Mouse (Mus musculus): ENCODE measurements around the gene Ntn1. TPM values are rescaled to one million over a fixed set of nuclear protein-coding genes. Genes with fewer than 3 reads are reported as not detected.
A peak's percentile ranks its signal among the peaks of the same experiment; 100 is the strongest.

Ntn1 gene
- total RNA-seq, 1 experiment from 2014 or later: not detected

DNA sequence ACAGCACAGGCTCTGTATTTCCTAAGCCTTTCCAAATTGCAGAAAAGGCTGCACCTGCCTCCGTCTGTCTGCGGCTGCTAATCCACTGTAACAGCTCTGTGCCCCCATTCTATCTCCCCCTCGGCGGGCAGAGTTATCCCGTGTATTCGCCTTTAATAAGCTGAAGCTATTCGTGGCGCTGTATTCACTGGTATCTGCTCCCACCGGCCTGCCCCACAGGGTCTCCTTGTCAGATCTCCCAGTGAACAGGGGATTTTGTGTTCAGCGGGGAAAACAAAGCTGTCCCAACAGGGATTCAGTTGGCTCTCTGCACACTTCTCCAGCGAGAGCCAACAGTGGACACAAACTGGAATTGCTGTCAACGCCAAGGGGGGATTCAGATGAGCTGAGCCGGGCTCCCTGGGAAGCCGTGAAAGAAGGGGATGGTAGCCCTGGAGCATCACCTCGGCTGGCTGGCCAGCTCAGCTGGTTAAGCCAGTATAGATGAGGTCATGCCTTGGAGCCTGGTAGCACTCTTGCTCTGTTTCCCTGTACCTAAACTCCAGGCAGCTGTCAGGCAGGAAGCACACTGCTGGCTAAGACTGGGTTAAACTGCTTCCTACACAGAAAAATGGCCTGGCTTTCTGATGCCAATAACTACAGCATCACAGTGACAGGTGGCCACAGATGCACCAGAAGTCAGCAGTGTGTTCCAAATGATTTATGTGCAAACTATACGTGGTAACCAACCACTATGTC lies 156.2 kb downstream of the Ntn1 start:
- ATAC-seq (replicated peaks; ENCODE audit: insufficient number of reproducible peaks, low FRiP score, low TSS enrichment, poor library complexity, severe bottlenecking): no peak

- ATAC-seq (replicated peaks; ENCODE audit: insufficient number of reproducible peaks, low FRiP score, low TSS enrichment, poor library complexity, severe bottlenecking): no peak
Measured at GRCm38 (mm10) chr11:68239756-68240155, 160.9 kb downstream of the Ntn1 start.

DNA sequence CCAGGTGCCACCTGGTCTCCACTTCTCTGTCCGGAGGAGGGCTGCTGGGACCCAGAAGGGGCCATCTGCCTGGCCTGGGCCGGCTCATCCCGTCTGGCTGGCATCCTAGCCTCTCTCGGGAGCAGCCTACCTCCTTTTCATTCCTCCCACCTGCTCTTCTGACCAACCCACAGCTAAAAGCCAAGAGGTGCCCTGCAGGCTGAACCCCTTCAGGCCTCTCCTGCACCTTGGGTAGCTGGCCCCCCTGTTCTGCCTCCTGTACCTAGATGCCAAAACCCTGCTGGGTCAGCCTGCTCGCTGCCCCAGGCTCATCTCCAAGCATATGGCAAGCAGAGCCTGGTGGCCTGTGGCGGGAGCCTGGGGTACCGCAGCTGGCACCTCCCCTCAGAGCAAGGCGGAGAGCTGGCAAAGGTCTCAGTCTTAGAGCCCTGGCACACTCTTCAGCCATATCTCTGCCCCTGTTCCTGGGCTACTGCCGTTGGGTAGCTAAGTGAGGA lies 167.1 kb downstream of the Ntn1 start:
- no peak for ATAC-seq (replicated peaks; ENCODE audit: insufficient number of reproducible peaks, low FRiP score, low TSS enrichment, poor library complexity, severe bottlenecking)

- ATAC-seq (replicated peaks; ENCODE audit: insufficient number of reproducible peaks, low FRiP score, low TSS enrichment, poor library complexity, severe bottlenecking): no peak
Measured at GRCm38 (mm10) chr11:68231558-68231957, 169.1 kb downstream of the Ntn1 start.

GRCm38 (mm10) chr11:68228941-68229665 lies 171.5 kb downstream of the Ntn1 start:
- ATAC-seq (replicated peaks; ENCODE audit: insufficient number of reproducible peaks, low FRiP score, low TSS enrichment, poor library complexity, severe bottlenecking): no peak

DNA sequence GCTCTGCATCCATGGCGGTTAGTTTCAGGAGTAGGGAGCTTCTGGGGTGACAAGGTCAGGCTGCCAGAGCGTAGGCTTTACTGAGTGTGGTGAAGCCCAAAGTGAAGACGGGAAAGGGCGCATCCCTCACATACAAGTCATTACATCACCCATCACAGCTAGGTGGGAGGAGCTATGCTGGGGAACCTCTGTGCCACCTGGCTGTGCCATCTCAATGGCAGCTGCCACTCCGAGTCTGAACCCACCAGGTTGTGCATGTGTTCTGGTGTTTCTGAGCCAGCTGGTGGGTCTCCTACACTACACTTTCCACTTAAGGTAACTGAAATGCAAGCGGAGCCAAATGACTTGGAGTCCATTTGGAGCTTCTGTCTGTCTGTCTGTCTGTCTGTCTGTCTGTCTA lies 172.8 kb downstream of the Ntn1 start:
- ATAC-seq (replicated peaks; ENCODE audit: insufficient number of reproducible peaks, low FRiP score, low TSS enrichment, poor library complexity, severe bottlenecking): no peak

DNA sequence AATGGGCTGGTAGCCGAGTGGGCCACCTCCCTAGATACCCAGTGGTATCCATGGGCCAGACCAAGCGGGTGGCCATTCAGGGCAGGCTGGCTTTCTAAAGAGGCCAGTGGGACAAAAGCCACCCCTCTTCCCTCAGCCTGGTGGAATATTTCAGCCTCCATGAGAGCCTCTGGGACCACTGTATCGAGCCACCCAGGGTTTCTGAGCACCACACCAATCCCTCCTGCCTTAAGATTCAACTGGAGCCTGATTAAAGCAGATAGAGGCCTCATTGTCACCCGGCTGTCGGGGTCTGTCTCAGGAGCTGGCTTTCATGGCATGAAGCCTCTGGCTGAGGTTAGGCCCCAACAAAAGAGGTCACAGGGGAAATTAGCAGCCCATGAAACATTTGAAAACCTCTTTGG lies 174.0 kb downstream of the Ntn1 start:
- no peak for ATAC-seq (replicated peaks; ENCODE audit: insufficient number of reproducible peaks, low FRiP score, low TSS enrichment, poor library complexity, severe bottlenecking)

- ATAC-seq (replicated peaks; ENCODE audit: insufficient number of reproducible peaks, low FRiP score, low TSS enrichment, poor library complexity, severe bottlenecking): no peak
Measured at GRCm38 (mm10) chr11:68223143-68223542, 177.5 kb downstream of the Ntn1 start.

DNA sequence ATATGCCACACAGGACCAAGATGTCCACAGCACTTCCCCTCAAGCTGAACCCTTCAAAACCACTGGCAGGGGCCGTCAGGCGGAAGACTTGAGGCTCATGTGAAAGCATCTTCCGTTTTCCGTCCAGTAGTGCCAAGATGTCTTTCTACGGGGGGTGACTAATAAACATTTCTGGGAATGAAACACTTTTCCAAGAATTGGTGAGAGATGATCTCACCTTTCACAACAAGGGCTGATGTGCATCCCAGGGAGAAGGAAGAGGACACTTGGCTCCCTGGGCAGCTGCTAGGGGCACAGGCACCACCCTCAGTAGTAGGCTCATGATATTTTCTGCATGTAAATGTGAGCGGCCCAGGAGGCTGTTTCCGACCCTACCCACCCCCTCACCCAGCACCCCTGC lies 178.4 kb downstream of the Ntn1 start:
- ATAC-seq (replicated peaks; ENCODE audit: insufficient number of reproducible peaks, low FRiP score, low TSS enrichment, poor library complexity, severe bottlenecking): no peak

GRCm38 (mm10) chr11:68220733-68221132 lies 179.9 kb downstream of the Ntn1 start:
- ATAC-seq (replicated peaks; ENCODE audit: insufficient number of reproducible peaks, low FRiP score, low TSS enrichment, poor library complexity, severe bottlenecking): peak; percentile 18; the same call in 1 of the 2 replicates

GRCm38 (mm10) chr11:68216041-68216440 lies 184.6 kb downstream of the Ntn1 start:
- ATAC-seq (replicated peaks; ENCODE audit: insufficient number of reproducible peaks, low FRiP score, low TSS enrichment, poor library complexity, severe bottlenecking): no peak

- ATAC-seq (replicated peaks; ENCODE audit: insufficient number of reproducible peaks, low FRiP score, low TSS enrichment, poor library complexity, severe bottlenecking): no peak
Measured at GRCm38 (mm10) chr11:68215206-68215912, 185.3 kb downstream of the Ntn1 start.

GRCm38 (mm10) chr11:68214496-68215205 lies 186.0 kb downstream of the Ntn1 start:
- ATAC-seq (replicated peaks; ENCODE audit: insufficient number of reproducible peaks, low FRiP score, low TSS enrichment, poor library complexity, severe bottlenecking): no peak

GRCm38 (mm10) chr11:68213896-68214295 lies 186.7 kb downstream of the Ntn1 start:
- ATAC-seq (replicated peaks; ENCODE audit: insufficient number of reproducible peaks, low FRiP score, low TSS enrichment, poor library complexity, severe bottlenecking): no peak

DNA sequence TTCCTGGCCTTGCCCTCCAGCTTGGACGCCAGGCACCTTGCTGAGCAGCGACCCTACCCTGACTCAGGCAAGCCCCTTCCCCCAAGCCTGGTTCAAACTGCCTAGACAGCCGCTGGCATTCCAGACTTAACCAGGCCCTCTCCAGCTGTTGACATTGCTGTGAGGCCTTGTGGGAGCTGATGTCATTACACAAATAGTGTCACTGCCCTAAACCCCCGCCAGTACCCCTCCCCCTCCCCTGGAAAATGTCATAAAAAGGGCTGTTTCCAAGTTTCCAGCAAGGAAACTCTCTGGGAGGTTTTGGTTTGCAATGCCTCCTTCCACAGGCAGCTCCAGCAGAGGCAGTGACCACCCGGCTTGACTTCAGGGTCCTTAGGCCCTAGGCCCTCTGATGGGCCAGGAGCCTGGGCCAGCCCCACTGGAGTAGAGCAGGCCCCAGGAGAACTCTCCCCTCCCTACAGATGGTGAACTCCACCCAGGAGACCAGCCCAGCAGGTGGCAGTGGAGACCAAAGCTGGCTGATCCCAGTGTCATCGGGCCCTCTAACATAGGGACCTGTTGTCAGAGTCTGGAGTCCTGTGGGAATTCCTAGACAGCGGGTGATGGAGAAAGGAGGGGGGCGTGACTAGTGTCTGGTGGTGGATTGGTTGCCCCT lies 188.6 kb downstream of the Ntn1 start:
- no peak for ATAC-seq (replicated peaks; ENCODE audit: insufficient number of reproducible peaks, low FRiP score, low TSS enrichment, poor library complexity, severe bottlenecking)

- ATAC-seq (replicated peaks; ENCODE audit: insufficient number of reproducible peaks, low FRiP score, low TSS enrichment, poor library complexity, severe bottlenecking): no peak
Measured at GRCm38 (mm10) chr11:68210714-68211113, 189.9 kb downstream of the Ntn1 start.

- no peak for ATAC-seq (replicated peaks; ENCODE audit: insufficient number of reproducible peaks, low FRiP score, low TSS enrichment, poor library complexity, severe bottlenecking)
Measured at GRCm38 (mm10) chr11:68209506-68209905, 191.1 kb downstream of the Ntn1 start.

DNA sequence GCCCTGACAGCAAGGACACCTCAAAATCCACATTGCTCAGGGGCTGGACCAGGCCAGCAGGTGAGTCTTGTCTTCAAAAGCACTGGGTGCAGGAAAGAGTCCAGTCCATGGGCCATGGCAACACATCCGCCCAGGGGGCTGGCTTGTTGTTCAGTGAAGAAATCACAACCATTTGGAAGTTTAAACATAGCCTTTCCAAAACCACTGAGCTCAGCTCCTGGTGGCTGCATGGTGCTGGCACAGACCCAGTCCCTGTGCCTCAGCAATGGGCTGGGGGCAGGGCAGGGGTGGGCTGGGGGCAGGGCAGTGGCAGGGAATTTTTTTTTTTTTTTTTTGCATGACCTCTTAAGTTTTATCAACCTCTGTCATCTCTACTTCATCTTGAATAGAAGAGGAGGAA lies 192.0 kb downstream of the Ntn1 start:
- no peak for ATAC-seq (replicated peaks; ENCODE audit: insufficient number of reproducible peaks, low FRiP score, low TSS enrichment, poor library complexity, severe bottlenecking)
